Mouse (Mus musculus): ENCODE data around the gene Eif4g3. TPM values are rescaled to one million over a fixed set of nuclear protein-coding genes. Genes with fewer than 3 reads are reported as not detected.

Eif4g3 gene
- total RNA-seq, 1 experiment from 2014 or later = 41.2 TPM

DNA sequence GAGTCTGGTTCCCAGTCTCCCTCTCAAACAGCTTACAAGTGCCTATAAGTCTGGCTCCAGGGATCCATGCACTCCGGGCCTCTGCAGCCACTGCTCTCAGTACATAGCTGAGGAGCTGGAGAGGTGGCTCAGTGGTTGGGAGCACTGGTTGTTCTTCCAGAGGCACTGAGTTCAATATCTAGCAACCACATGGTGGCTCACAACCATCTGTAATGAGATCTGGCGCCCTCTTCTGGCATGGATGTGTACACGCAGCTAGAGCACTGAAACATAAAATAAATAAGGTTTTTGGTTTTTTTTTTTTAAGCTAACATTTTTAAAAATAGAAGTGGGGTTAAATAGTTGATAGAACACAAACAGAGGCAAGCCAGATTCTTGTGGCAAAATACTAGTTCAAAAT, 161.2 kb downstream of the Eif4g3 start:
- 0 out of 4 replicates have a peak, but pooled peaks of 1 of the 2 experiments have one; percentile 17 for ATAC-seq (replicated peaks in 1 of 2; ENCODE audit: insufficient read depth in 1 of 2, low FRiP score in 2 of 2, low TSS enrichment in 1 of 2, low read depth in 1 of 2, poor library complexity in 2 of 2, severe bottlenecking in 2 of 2)

DNA sequence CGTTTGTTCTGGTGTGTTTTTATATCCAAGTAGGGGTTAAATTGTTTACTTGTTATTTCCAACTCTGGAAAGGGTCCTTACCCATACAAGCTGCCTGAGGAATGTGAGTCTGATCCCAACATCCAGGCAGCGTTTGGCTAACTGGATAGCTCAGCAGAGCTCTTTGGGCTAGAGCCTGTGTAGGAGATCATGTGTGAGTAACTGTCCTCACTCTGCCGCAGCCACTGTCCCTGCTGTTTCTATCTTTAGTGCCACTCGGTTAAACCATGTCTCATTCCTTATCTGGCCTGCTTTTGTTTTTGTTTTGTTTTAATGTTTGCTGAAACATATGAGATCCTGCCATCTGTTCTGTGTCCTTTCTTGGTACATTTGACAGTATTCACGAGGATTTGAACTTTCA, 168.1 kb downstream of the Eif4g3 start:
- ATAC-seq (replicated peaks in 1 of 2; ENCODE audit: insufficient read depth in 1 of 2, low FRiP score in 2 of 2, low TSS enrichment in 1 of 2, low read depth in 1 of 2, poor library complexity in 2 of 2, severe bottlenecking in 2 of 2) = no peak

DNA sequence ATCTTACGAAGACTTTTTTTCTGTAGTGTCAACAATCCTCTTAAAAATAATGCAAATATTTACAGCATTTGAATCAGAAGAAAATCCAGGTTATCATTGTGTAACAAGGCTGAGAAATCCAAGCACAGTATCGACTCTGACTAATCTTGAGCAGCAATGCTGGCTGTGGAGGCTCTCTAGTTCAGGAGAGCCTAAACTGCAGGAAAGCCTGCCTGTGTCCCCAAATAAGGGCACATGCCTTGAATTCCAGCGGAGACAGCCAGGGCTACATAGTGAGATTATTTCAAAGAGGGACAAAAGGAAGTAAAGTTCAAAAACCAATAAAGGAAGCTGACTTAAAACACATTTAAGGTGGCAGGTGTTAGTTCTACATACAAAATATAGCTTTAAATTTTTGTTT, 168.7 kb downstream of the Eif4g3 start:
- ATAC-seq (replicated peaks in 1 of 2; ENCODE audit: insufficient read depth in 1 of 2, low FRiP score in 2 of 2, low TSS enrichment in 1 of 2, low read depth in 1 of 2, poor library complexity in 2 of 2, severe bottlenecking in 2 of 2) = no peak

DNA sequence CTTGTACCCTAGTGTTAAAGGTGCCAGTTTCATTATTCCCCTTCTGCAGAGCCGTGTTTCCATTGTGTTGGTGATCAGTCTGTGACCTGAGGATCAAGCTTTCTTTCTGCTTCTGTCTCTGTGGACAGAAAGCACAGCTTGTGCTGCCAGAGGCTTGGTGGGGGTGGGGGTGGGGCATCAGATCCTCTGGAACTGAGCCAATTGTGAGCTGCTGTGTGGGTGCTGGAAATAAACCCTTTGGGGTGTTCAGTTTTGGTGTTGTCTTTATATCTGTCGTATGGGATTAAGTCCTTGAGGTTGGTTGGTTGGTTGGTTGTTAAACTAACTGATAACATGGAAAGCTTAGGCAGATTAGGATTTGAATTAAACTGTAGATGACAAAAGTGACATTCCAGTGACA, 171.0 kb downstream of the Eif4g3 start:
- ATAC-seq (replicated peaks in 1 of 2; ENCODE audit: insufficient read depth in 1 of 2, low FRiP score in 2 of 2, low TSS enrichment in 1 of 2, low read depth in 1 of 2, poor library complexity in 2 of 2, severe bottlenecking in 2 of 2) = no peak

DNA sequence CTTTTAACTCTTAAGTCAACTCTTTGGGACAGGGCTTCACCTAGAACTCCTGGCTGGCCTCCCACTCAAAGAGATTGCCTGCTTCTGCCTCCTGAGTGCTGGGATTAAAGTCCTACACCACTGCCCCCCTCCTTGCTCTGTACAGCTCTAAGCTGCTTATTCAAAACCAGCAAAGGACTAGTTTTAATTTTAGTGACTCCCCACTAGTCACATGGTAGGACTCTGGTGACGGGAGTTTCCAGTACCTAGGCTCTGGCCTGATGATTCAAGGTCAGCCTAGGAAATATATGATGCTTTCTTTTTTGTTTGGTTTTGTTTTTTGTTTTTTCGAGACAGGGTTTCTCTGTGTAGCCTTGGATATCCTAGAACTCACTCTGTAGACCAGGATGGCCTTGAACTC, 172.0 kb downstream of the Eif4g3 start:
- no peak for ATAC-seq (replicated peaks in 1 of 2; ENCODE audit: insufficient read depth in 1 of 2, low FRiP score in 2 of 2, low TSS enrichment in 1 of 2, low read depth in 1 of 2, poor library complexity in 2 of 2, severe bottlenecking in 2 of 2)

DNA sequence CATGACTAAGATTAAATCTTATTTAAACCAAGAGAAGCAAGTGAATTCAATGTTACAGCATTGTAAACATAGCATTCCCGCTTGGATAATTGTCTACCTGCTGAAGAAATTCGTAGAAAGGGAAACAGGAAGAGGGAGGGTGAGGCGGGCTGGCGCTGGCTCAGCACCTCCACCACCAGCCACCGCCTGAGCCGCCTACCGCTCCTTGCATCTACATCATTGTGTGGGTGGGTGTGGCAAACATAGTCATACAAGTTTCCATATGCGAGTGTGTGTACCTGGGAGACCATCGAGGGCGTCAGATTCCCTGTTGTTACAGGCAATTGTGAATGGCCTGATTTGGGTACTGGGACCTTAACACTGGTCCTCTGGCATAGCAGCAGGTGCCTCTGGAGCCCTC, 173.7 kb downstream of the Eif4g3 start:
- ATAC-seq (replicated peaks in 1 of 2; ENCODE audit: insufficient read depth in 1 of 2, low FRiP score in 2 of 2, low TSS enrichment in 1 of 2, low read depth in 1 of 2, poor library complexity in 2 of 2, severe bottlenecking in 2 of 2) = no peak

DNA sequence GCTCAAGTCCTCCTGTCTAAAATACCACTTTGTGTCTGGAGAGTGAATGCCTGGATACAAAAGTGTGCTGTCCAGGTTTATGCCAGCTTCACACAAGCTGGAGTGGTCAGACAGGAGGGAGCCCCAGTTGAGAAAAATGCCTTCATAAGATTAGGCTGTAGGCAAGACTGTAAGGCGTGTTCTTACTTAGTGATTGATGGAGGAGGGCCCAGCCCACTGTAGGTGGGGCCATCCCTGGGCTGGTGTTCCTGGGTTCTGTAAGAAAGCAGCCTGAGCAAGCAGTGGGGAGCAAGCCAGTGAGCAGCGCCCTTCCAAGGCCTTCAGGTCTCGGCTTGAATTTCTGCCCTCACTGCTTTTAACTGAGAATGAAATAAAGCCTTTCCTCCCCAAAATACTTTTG, 175.3 kb downstream of the Eif4g3 start:
- ATAC-seq (replicated peaks in 1 of 2; ENCODE audit: insufficient read depth in 1 of 2, low FRiP score in 2 of 2, low TSS enrichment in 1 of 2, low read depth in 1 of 2, poor library complexity in 2 of 2, severe bottlenecking in 2 of 2) = no peak

DNA sequence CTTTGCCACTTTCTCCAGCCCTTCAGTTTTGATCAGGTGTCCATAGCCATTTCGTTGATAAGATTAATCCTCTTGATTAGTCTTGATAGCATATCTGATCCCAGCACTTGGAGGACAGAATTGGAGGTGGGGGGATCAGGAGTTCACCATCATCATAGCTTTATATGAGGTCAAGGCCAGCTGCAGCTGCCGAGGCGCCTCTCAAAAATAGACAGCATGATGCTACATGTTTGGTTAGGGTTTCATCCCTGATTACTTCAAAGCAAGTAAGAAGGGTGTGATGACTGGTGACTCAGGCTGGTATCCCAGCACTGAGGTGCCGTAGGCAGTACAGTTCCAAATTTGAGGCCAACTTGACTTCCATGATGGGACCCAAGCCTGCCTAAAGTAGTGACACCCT, 176.6 kb downstream of the Eif4g3 start:
- no peak for ATAC-seq (replicated peaks in 1 of 2; ENCODE audit: insufficient read depth in 1 of 2, low FRiP score in 2 of 2, low TSS enrichment in 1 of 2, low read depth in 1 of 2, poor library complexity in 2 of 2, severe bottlenecking in 2 of 2)

DNA sequence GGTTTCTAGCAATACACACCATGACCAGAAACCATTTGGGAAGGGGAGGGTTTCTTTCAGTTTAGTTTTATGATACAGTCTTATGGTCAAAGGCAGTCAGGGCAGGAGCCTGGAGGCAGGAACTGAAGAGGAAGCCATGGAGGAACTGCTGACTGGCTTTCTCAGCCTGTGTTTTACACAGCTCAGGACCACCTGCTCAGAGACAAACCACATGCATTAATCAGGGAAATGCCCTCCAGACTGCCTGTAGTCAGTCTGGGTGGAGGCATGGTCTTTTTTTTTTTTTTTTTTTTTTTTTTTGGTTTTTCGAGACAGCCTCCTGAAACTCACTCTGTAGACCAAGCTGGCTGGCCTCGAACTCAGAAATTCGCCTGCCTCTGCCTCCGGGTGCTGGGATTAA, 179.9 kb downstream of the Eif4g3 start:
- ATAC-seq (replicated peaks in 1 of 2; ENCODE audit: insufficient read depth in 1 of 2, low FRiP score in 2 of 2, low TSS enrichment in 1 of 2, low read depth in 1 of 2, poor library complexity in 2 of 2, severe bottlenecking in 2 of 2) = peak; percentile 70 to 75

DNA sequence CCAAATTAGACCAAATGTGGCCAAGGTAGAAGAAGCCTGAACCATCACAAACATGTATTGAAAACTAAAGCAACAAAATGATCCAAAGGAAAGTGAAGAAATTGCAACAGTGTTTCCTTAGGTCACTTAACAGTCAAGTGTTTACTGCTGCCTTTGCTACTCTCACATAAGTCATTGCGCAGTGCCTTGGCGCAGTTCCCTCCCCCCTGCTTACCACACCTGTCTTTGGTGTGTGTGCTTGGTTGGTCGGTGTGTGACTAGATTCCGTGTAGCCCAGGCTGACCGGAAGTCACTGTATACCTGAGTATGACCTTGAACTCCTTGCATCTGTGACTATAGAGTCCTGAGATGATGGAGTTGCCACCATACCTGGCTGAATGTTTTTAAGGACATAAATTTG, 186.6 kb downstream of the Eif4g3 start:
- no peak for ATAC-seq (replicated peaks in 1 of 2; ENCODE audit: insufficient read depth in 1 of 2, low FRiP score in 2 of 2, low TSS enrichment in 1 of 2, low read depth in 1 of 2, poor library complexity in 2 of 2, severe bottlenecking in 2 of 2)

DNA sequence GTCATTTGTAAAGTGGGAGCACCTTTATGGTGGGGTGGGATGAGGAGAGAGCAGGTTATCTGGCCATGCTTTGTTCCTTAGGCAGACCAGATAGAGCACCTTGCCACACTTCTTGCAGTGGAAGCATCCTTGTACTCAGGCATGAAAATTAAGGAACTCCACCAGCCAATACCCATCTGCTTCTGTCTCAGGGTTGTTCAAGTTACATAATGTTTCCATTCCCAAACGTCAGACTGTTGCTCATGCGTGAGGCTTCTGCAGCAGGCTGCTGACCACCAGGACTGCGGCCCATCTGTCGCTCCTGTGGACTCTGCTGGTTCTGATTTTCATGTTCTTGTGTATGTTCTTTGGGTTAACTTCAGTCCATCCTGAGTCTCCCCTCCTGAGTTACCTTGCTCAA, 187.9 kb downstream of the Eif4g3 start:
- no peak for ATAC-seq (replicated peaks in 1 of 2; ENCODE audit: insufficient read depth in 1 of 2, low FRiP score in 2 of 2, low TSS enrichment in 1 of 2, low read depth in 1 of 2, poor library complexity in 2 of 2, severe bottlenecking in 2 of 2)

DNA sequence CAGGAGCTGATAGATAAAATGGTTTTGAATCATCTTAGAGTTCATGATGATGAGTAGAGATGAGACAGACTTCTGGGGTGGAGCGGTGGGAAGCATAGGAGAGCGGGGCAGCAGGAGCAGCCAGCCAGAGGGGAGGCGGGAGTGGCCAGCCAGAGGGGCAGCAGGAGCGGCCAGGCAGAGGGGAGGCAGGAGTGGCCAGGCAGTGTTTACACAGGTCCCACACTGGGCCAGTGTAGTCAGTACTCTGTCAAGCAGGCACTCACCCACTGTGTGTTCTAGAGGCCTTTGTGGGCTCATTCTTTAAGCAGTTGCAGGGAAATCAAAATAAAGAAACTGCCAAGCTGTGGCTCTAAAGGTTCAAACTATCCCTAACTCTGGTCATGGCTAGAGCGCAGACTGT, 191.2 kb downstream of the Eif4g3 start:
- ATAC-seq (replicated peaks in 1 of 2; ENCODE audit: insufficient read depth in 1 of 2, low FRiP score in 2 of 2, low TSS enrichment in 1 of 2, low read depth in 1 of 2, poor library complexity in 2 of 2, severe bottlenecking in 2 of 2) = no peak

DNA sequence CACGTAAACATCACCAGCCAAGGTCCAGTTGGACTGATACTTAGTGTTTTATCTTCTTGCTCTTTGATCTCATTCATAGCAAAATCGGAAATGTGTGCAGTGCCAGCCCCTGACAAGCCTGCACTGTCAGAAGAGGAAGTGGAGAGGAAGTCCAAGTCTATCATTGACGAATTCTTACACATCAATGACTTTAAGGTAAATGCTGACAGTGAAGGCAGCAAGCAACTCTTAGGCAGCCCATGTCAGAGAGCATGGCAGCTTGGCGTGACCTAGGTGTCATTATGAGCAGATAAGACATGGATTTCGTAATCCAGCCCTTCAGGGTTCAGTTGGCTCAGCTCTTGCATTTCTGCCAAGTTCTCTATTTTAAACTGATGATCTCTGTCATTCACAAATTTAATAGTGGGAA, 191.8 kb downstream of the Eif4g3 start:
- ATAC-seq (replicated peaks in 1 of 2; ENCODE audit: insufficient read depth in 1 of 2, low FRiP score in 2 of 2, low TSS enrichment in 1 of 2, low read depth in 1 of 2, poor library complexity in 2 of 2, severe bottlenecking in 2 of 2) = no peak

DNA sequence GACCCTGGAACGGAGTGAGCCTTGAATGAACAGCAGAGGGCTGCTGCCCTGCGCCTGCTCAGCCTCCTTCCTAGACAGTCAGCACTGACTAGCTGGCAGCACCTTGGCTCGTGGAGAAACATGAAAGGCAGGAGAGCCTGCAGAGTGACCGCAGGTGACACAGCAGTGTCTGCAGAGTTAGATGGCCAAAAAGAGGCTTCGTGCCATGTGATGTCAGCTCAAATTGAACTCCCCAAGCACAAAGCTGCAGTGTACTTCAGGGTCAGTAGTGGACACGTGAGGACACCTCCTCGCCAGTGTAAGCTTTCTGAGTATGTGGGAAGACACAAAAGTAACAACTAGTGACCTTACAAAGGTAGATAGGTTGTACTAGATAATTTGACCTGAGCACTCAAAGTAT, 193.1 kb downstream of the Eif4g3 start:
- no peak for ATAC-seq (replicated peaks in 1 of 2; ENCODE audit: insufficient read depth in 1 of 2, low FRiP score in 2 of 2, low TSS enrichment in 1 of 2, low read depth in 1 of 2, poor library complexity in 2 of 2, severe bottlenecking in 2 of 2)

DNA sequence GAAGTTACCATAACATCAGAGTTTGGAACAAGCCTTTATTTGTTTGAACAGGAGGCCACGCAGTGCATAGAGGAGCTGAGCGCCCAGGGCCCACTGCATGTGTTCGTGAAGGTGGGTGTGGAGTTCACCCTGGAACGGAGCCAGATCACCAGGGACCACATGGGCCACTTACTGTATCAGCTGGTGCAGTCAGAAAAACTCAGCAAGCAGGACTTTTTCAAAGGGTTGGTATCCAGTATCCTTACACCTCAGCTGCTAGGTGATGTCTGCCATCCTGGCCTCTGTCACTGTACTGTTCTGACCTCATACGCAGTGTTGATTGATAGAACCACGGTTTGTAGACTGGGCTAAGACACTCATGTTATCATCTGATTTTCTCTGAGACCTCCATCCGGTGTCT, 195.2 kb downstream of the Eif4g3 start:
- no peak for ATAC-seq (replicated peaks in 1 of 2; ENCODE audit: insufficient read depth in 1 of 2, low FRiP score in 2 of 2, low TSS enrichment in 1 of 2, low read depth in 1 of 2, poor library complexity in 2 of 2, severe bottlenecking in 2 of 2)

DNA sequence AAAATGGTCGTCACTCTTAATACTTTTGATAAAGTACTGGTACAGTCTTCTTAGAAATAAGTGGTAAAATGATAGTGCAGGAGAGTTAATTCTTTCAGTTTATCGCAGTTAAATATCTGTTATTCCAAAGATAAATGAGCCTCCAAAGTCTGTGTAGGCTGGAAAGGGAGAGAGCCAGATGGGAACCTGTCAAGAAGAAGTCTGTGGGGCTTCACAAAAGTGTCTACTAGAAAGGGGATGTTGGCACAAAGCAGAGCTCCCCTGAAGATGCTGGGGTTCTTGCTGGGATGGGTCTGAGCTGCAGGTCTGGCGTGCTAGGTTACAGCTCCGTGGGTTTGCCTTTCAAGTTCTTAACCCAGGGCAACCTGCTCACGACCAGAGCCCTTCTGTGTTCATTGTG, 199.7 kb downstream of the Eif4g3 start:
- no peak for ATAC-seq (replicated peaks in 1 of 2; ENCODE audit: insufficient read depth in 1 of 2, low FRiP score in 2 of 2, low TSS enrichment in 1 of 2, low read depth in 1 of 2, poor library complexity in 2 of 2, severe bottlenecking in 2 of 2)

DNA sequence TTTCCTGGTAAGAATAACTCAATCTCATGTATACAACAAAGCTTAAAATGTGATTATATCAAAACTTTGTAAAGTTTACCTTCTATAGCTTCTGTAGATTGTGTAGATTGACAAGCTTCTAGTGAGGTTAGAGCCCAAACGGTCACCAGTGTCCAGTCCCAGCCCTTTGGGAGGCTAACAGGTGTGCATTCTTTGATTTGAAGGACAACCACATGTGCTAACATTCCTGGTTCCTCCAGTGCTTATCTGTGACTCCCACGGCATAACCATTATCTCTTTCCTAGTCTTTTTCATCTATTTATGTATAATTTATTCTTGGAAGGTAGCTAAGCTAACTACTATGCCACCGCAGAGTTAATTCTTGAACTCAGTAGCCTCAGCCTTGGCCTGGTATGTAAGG, 207.9 kb downstream of the Eif4g3 start:
- ATAC-seq (replicated peaks in 1 of 2; ENCODE audit: insufficient read depth in 1 of 2, low FRiP score in 2 of 2, low TSS enrichment in 1 of 2, low read depth in 1 of 2, poor library complexity in 2 of 2, severe bottlenecking in 2 of 2) = no peak

DNA sequence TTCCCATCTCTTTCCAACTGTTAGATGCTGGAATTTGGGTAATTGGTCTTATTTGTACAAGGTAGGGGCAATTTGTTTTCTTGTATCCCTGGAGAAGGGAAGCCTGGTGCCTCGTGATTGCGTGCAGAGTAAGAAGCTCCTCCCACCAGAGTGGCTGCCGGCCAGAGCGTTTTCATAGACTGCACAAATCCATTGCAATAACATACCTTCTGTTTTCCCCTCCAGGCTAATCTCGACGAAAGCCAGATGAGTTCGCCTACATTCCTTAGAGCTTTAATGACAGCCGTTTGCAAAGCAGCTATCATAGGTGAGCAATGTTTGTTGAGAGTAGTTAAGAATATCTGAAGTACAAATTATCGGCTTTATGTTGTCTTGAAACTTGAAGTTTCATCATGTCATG, 208.9 kb downstream of the Eif4g3 start:
- ATAC-seq (replicated peaks in 1 of 2; ENCODE audit: insufficient read depth in 1 of 2, low FRiP score in 2 of 2, low TSS enrichment in 1 of 2, low read depth in 1 of 2, poor library complexity in 2 of 2, severe bottlenecking in 2 of 2) = no peak

DNA sequence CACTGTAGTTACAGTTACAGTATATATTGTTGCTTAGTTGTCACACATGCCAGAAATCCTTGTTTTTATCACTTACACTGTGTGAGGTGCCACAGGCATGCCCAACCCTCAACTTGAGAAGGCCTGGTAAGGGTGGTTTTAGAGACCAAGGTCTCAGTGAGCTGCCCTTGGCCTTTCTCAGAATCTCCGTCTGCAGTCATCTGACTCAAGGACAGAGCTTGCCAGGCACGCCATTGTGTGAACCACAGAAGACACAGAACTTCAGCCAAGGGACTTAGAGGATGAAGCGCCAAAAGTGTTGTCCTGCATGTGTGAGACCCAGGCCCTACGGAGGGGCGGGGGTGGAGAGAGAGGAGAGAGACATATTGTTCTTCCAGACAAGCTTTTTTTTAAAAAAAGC, 217.3 kb downstream of the Eif4g3 start:
- no peak for ATAC-seq (replicated peaks in 1 of 2; ENCODE audit: insufficient read depth in 1 of 2, low FRiP score in 2 of 2, low TSS enrichment in 1 of 2, low read depth in 1 of 2, poor library complexity in 2 of 2, severe bottlenecking in 2 of 2)

DNA sequence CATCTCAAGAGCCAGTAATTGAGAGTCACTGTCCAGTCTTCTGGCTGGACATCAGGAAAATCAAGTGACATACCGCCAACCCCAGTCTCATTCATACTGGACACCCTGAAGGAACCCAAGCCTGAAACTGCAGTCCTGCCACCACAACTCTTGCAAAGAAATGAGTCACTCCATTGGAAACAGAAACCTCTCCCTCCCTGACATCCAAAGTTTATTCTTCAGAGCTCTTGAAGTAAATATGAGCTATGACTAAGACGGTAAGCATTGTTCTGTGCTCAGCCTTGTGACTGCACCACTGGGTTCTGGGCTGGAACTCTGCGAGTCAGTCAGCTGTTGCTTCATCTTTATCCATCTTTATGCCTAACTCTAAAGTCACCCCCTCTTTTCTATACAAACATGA, 221.0 kb downstream of the Eif4g3 start:
- ATAC-seq (replicated peaks in 1 of 2; ENCODE audit: insufficient read depth in 1 of 2, low FRiP score in 2 of 2, low TSS enrichment in 1 of 2, low read depth in 1 of 2, poor library complexity in 2 of 2, severe bottlenecking in 2 of 2) = no peak

Data from hematopoietic stem cell, adult 5-6 weeks (primary cell).